Mouse (Mus musculus) liver, postnatal 0 days (tissue): Measurements from ENCODE around the gene Cog1. TPM values are rescaled to one million over a fixed set of nuclear protein-coding genes. Genes with fewer than 3 reads are reported as not detected.

Experiments used
- ATAC-seq: fragments of 200-750 bp; cut with Nextera tagmentation; 2 replicates; pipeline ENCODE4 v1.8.0; 2017; ENCODE audit warnings: mild to moderate bottlenecking, moderate library complexity
- DNase-seq: peaks from one replicate; pipeline ENCODE4 v3.0.0-alpha.2; 2016
- H3K27ac ChIP-seq: fragments of 300-500 bp; sonication (generic); 2 replicates; pipeline ENCODE4 v1.5.1; 2014; ENCODE audit warnings: antibody characterized with exemption, moderate library complexity, mild to moderate bottlenecking, low read depth
- H3K27me3 ChIP-seq: fragments of 300-500 bp; sonication (generic); 2 replicates; pipeline ENCODE4 v1.6.1; 2014; ENCODE audit warnings: low read length, control low read depth, mixed read lengths; ENCODE audit not compliant: insufficient read depth
- H3K36me3 ChIP-seq: fragments of 300-500 bp; sonication (generic); replicated peaks from 2 replicates; pipeline ENCODE4 v1.6.1; 2014; ENCODE audit warnings: mild to moderate bottlenecking, control low read depth, low read length, moderate library complexity, mixed read lengths; ENCODE audit not compliant: insufficient read depth
- H3K4me1 ChIP-seq: fragments of 300-500 bp; sonication (generic); 2 replicates; pipeline ENCODE4 v1.6.1; 2014; ENCODE audit warnings: antibody characterized with exemption, mild to moderate bottlenecking, control low read depth; ENCODE audit not compliant: insufficient read depth
- H3K4me2 ChIP-seq: fragments of 300-500 bp; sonication (generic); 2 replicates; pipeline ENCODE4 v1.6.1; 2014; ENCODE audit warnings: low read depth, mild to moderate bottlenecking, low read length, moderate library complexity, mixed read lengths
- H3K4me3 ChIP-seq: fragments of 300-500 bp; sonication (generic); 2 replicates; pipeline ENCODE4 v1.5.1; 2014; ENCODE audit warnings: low read depth, low read length
- H3K9ac ChIP-seq: fragments of 300-500 bp; sonication (generic); replicated peaks from 2 replicates; pipeline ENCODE4 v1.6.1; 2014; ENCODE audit warnings: mild to moderate bottlenecking, moderate library complexity
- H3K9me3 ChIP-seq: fragments of 300-500 bp; sonication (generic); 2 replicates; pipeline ENCODE4 v1.6.1; 2016; ENCODE audit warnings: mild to moderate bottlenecking, control low read depth, low read length, mixed read lengths
- CTCF ChIP-seq: sonication (generic); IDR thresholded peaks from 2 replicates; pipeline ENCODE4 v1.5.1; 2016; ENCODE audit warnings: antibody characterized with exemption, low read depth
- EP300 ChIP-seq: IDR thresholded peaks from 2 replicates; pipeline ENCODE4 v1.6.1; 2016; ENCODE audit warnings: antibody characterized with exemption, low read depth, mild to moderate bottlenecking
- WGBS: fragments of 180-500 bp; shearing (Covaris S2); extraction: QIAGEN DNeasy Blood & Tissue Kit; methylation state at CpG from one replicate; pipeline ENCODE4 v1.1.7; 2014; ENCODE audit not compliant: insufficient replicate concordance; 5-methylcytosine and 5-hydroxymethylcytosine counted together
- polyA plus RNA-seq: library from polyadenylated mRNA; unstranded; fragments of >200 nt; fragmentation: Nextera tagmentation; extraction: Ambion mirVana; gene quantifications from 2 replicates; pipeline ENCODE4 v1.2.1, GENCODE M21; 2015

Cog1 gene
- polyA plus RNA-seq, 1 experiment from 2014 or later, result 7.1 TPM

- no peak for TF ChIP-seq EP300
- TF ChIP-seq CTCF, result no peak
- Histone ChIP-seq H3K27me3 (no peaks in the 10 kb centered on the region), H3K9me3 (no peaks in the 10 kb centered on the region), H3K36me3 (no peaks in the 10 kb centered on the region), H3K9ac (no peak overlapping the region), H3K4me1 (peaks cover 16% of the 10 kb centered on the region), H3K27ac (peak overlapping the region; percentile 62), H3K4me2 (no peak overlapping the region), H3K4me3 (no peak overlapping the region)
- ATAC-seq, result no peak
- DNase-seq, result no peak
- 56% methylated on average over 10 of the region's 10 CpGs for WGBS
Measured at GRCm38 (mm10) chr11:113611112-113611646, 37.8 kb upstream of the Cog1 start.

GRCm38 (mm10) chr11:113611664-113612611 lies 37.0 kb upstream of the Cog1 start:
- peak; percentile 72 for DNase-seq
- no peaks in the 10 kb centered on the region for H3K36me3 ChIP-seq
- peak overlapping the region; percentile 52 for H3K4me2 ChIP-seq
- WGBS, result 22% methylated on average over 24 of the region's 24 CpGs
- H3K9me3 ChIP-seq, result no peaks in the 10 kb centered on the region
- peak overlapping the region; percentile 62 for H3K27ac ChIP-seq
- H3K4me1 ChIP-seq, result peaks cover 16% of the 10 kb centered on the region
- peak overlapping the region; percentile 46; the same call in 1 of the 2 replicates for H3K9ac ChIP-seq
- peak; percentile 25; the same call in 1 of the 2 replicates for ATAC-seq
- H3K27me3 ChIP-seq, result no peaks in the 10 kb centered on the region
- H3K4me3 ChIP-seq, result no peak overlapping the region
- TF ChIP-seq CTCF (peak; percentile 77), EP300 (no peak)

DNA sequence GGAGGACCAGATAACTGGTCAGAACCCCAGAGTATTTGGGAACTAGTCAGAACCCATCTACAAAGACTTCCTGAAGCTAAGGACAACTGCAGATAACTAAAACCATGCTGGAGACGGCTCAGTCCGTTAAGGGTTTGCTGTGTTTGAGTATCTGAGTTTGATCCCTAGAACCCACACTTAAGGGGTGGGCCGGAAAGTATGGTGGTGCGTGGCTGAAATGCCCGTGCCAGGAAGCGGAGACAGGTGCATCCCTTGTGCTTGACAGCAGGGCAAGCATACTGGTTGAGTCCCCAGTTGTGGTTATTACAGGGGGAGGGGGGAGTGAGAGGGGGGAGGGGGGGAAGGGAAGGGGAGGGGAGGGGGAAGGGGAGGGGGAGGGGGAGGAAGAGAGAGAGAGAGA lies 34.5 kb upstream of the Cog1 start:
- WGBS, result 35% methylated on average over 6 of the region's 6 CpGs

DNA sequence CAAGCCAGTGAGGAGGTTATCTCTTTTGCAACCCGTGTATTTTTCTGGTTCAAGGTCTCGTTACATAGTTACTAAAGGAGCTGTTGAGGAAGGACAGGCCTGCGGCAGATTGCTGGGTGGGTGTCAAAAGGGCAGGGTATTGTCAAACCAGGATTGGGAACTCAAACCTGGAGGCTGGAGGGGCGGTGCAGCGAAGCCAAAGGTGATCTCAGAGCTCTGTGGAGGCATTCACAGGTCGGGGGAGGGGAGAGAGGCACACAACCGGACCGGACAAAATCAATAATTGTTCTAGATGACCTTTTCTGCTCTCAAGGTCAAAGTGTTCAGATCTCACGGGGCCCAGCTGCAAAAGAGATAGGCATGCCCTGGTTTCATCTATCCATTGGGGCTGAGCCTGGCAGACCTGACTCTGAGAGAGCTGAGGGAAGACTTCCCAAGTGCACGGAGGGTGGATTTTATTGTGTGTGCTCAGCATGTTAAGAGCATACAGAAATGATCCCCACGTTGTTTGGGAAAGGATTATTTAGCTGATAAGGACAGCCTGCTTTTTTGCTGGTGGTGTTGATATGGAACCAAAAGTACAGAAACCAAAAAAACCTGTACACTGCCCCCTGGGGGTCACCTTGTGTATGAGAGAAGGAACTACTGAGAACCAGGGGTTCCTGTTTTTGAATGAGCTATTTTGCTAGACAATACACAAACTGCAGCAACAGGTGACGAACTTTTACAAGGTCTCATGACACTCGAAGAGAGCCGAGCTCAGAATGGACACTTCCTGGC lies 31.6 kb upstream of the Cog1 start:
- H3K36me3 ChIP-seq, result no peaks in the 10 kb centered on the region
- peak; percentile 83 for DNase-seq
- TF ChIP-seq CTCF (peak; percentile 64), EP300 (no peak)
- H3K9me3 ChIP-seq, result no peaks in the 10 kb centered on the region
- peaks cover 17% of the 10 kb centered on the region for H3K27me3 ChIP-seq
- peak overlapping the region; percentile 67 for H3K27ac ChIP-seq
- H3K4me3 ChIP-seq, result no peak overlapping the region
- WGBS, result 32% methylated on average over 14 of the region's 14 CpGs
- peak; percentile 82 for ATAC-seq
- H3K4me1 ChIP-seq, result peaks cover 8% of the 10 kb centered on the region; the same call in 1 of the 2 replicates
- peak overlapping the region; percentile 35; the same call in 1 of the 2 replicates for H3K9ac ChIP-seq
- peak overlapping the region; percentile 40; the same call in 1 of the 2 replicates for H3K4me2 ChIP-seq

More for the DNA sequence above, 34.5 kb upstream of the Cog1 start:
- H3K27ac ChIP-seq, result no peak overlapping the region
- no peak overlapping the region for H3K4me2 ChIP-seq
- ATAC-seq (no peak), DNase-seq (no peak)
- no peaks in the 10 kb centered on the region for H3K36me3 ChIP-seq
- H3K4me1 ChIP-seq, result peaks cover 24% of the 10 kb centered on the region
- no peak overlapping the region for H3K4me3 ChIP-seq
- H3K9ac ChIP-seq, result no peak overlapping the region
- TF ChIP-seq EP300 (no peak), CTCF (no peak)
- peaks cover 10% of the 10 kb centered on the region for H3K27me3 ChIP-seq
- H3K9me3 ChIP-seq, result no peaks in the 10 kb centered on the region

DNA sequence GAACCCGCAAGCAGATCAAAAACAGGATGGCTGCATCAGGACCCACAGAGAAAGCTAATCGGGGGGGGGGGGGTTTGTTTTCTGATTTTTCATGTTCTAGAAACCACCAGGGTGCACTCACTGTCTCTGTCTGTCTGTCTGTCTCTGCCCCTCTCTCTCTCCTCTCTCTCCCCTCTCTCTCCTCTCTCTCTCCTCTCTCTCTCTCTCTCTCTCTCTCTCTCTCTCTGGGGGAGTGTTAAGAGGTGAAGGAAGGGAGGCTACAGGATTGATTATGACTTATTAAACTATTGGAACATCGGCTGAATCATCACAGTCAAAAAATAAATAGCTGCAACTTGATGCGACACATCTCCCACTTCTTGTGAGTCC lies 30.7 kb upstream of the Cog1 start:
- peak overlapping the region; percentile 73 for H3K4me2 ChIP-seq
- H3K9ac ChIP-seq, result no peak overlapping the region; the same call in 1 of the 2 replicates
- DNase-seq, result no peak
- no peaks in the 10 kb centered on the region for H3K9me3 ChIP-seq
- H3K36me3 ChIP-seq, result no peaks in the 10 kb centered on the region
- peaks cover 8% of the 10 kb centered on the region; the same call in 1 of the 2 replicates for H3K4me1 ChIP-seq
- no peak for ATAC-seq
- H3K4me3 ChIP-seq, result peak overlapping the region; percentile 50
- TF ChIP-seq CTCF (no peak), EP300 (no peak)
- H3K27me3 ChIP-seq, result peaks cover 17% of the 10 kb centered on the region
- WGBS, result 11% methylated on average over 4 of the region's 4 CpGs
- H3K27ac ChIP-seq, result 0 out of 2 replicates have a peak overlapping the region, but pooled peaks have one; percentile 34
